Mouse (Mus musculus): ENCODE data around the gene Mdp1.

The Mdp1 gene

DNA sequence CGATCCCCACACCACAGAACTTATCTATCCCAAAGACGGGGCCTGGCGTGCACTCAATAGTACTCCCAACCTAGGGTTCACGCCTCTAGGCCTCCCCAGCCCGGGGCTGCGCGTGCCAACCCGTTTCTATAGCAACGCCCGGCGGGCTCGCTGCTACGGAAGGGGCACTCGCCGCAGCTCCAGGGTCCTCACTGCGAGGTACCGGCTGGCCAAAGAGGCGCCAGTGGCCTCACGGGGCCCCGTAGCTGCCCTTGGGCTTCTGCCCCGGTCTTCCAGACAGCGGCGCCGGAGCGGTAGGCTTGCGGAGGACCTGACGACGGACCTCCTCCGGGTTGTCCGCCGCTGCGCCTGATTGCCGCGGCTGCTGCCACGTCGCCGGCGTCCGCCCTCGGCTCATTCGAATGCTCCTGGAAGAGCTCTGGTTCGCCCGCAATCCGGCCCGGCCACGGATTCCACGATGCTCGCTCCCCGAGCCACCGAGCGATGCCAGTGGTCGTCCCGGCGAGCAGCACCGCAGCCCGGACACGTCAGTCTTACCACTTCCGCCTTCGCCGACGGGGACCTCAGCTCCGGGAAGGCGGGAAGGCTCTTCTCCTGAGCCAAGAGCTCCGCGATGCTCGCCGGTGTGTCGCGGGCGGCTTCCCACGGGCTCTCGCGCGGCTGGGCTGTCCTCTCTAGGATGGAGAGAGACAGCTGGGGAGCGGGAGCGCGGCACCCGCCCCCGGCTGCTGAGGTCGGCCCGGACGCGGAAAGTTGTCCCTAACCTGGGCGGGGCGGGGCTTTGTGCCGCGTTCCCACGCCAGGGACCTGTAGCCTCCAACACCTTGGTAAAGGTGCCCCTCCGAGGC is 17.0 kb downstream of the Mdp1 start, which contains the start of gene Tm9sf1:
TSS of gene Tm9sf1 (minus strand) at position 747 of the 848 bp plus-strand sequence.
- DNase-seq (ENCODE audit: low spot score in 2 of 2) = peak; percentile 79 to 81

DNA sequence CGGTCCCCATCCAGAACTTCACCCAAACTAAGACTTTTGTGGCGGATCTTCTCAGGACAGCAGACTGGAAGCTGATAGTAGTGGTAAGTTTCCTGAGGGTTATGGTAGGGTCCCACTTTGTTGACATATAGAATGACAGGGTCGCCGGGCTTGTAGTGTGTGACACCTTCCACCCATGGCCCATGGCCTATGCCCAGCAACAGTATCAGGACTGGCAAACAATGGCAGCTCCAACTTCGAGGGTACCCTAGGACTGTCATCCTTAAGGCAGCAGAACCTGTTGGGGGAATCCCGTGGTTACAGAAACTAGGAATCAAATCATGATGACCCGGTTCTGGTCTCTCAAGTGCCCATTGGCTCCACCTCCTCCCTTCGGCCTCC is 17.6 kb downstream of the Mdp1 start:
- no peak for DNase-seq (ENCODE audit: low spot score in 2 of 2)

DNA sequence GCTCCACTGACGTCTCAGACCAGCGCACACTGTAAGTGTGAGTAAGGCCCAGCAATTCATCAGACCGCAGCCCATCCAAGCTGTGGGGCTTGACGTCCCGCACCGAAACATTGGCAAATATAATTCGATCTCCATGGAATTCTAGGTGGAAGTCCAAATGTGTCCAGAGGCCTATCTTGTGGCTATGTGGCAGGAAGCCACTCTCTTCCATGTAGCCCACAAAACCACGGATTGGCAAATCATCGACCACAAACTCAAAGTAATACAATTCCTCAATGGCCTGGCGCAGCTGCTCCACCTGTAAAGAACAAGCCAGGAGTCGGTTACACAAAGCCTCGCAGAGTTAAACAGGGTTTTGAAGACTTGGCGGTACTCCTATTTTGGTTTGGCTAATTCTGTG is 19.0 kb downstream of the Mdp1 start:
- no peak for DNase-seq (ENCODE audit: low spot score in 2 of 2)

DNA sequence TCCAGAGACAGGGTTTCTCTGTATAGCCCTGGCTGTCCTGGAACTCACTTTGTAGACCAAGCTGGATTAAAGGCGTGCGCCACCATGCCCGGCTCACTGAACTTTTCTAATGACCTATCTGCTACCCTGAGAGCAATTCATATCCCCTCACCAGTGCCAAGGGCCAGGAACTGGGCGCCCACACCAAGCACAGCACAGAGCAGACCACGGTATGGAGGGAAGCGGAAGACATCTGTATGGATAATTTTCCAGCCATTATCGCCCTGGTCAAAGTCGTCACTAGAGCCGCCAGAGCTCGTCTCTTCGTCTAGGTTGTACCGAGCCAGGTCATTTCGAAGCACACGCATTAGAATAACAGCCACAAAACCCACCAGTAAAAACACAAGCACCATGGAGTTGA is 19.5 kb downstream of the Mdp1 start:
- no peak for DNase-seq (ENCODE audit: low spot score in 2 of 2)

DNA sequence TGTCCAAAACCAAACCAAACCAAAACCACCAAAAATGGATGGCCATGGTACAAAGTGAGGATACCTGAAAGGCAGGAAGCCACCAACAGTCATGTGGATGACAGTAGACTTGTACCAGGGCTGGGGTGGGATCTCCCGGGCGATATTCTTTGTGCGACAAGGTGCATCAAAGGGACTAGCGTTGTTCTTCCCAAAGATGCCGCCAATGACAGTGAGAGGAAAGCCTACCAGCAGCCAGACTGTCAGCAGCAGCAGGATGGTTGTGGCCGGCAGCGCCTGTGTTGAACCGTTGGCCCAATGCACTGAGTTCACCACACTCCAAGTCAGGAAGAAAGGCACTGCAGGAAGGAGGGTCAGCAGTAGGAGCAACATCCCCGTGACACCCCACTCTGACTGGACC is 22.5 kb downstream of the Mdp1 start, which contains the start of gene Gm49378:
TSS of gene Gm49378 (minus strand) at position 101 of the 400 bp plus-strand sequence.
- no peak for DNase-seq (ENCODE audit: low spot score in 2 of 2)

DNA sequence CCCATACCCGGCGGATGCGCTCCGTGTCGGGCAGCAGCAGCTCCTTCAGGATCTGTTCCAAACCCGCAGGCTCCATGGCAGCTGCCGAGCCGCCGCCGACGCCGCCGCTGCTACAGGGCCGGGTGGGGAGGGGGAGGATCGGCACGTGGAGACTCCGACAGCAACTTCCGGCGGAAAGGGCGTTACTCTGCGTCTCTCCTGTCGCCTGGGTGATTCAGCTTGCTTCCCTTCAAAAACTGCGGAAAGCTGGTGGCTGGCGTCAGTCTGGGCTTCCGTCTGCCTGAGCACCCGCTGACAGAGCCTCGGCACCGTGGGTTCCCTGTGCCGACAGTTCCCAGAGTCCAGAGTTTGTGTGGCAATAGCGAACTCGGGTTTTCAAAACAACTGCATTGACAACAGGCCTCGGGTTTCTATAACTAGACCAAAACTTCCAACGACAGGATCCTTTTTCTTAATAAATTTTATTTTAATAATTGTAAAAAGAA is 24.7 kb downstream of the Mdp1 start, which contains the start of gene Ipo4:
TSS of gene Ipo4 (minus strand) at position 435 of the 485 bp plus-strand sequence.
- peak; percentile 64 to 79 for DNase-seq (ENCODE audit: low spot score in 2 of 2)

DNA sequence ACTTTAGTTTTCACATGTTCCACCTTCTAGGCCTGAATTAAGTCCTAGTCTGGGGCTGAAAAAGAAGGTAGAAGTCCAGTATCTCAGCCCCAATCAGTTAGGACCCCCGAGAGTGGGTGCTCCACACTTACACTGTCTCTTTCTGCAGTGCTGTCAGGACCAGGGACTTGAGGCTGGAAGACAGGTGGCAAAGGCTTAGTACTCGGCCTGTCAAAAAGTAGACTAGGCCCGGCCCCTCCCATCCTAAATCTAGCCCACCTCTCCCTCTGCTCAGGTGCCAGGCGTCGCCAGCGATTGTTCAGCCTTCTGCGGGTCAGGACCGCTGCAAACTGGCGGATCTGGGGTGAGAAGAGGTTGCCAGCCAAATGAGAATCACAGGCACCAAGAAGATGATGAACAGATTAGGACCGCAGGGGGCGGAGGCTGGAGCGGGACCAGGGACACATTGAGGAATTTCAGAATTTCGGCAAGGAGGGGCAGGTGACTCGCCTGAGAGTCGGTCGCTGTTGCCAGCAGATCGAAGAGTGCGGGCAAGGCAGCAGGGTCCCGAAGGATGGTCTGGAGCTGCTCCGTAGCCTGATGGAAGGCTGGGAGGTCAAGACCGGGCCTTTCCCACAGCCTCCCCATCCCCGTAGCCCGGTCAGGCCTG is 25.3 kb downstream of the Mdp1 start:
- DNase-seq (ENCODE audit: low spot score in 2 of 2) = no peak

DNA sequence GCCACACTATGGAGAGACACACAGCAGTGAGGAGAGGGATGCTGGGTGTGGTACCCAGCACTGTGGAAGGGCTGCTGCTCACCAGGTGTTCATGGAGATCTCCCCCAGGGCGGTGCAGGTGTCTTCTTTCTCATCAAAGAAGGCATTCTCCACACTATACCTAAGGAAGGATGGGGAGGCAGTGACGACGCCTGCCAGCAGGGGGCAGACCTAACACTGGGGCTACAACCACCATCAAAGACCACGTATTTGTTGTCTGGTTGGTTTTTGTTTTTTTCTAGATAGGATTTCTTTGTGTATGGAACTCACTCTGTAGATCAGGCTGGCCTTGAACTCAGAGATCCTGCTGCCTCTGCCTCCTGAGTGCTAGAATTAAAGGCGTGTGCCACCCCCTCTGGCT is 31.0 kb downstream of the Mdp1 start:
- peak; percentile 25 to 41 for DNase-seq (ENCODE audit: low spot score in 2 of 2)

DNA sequence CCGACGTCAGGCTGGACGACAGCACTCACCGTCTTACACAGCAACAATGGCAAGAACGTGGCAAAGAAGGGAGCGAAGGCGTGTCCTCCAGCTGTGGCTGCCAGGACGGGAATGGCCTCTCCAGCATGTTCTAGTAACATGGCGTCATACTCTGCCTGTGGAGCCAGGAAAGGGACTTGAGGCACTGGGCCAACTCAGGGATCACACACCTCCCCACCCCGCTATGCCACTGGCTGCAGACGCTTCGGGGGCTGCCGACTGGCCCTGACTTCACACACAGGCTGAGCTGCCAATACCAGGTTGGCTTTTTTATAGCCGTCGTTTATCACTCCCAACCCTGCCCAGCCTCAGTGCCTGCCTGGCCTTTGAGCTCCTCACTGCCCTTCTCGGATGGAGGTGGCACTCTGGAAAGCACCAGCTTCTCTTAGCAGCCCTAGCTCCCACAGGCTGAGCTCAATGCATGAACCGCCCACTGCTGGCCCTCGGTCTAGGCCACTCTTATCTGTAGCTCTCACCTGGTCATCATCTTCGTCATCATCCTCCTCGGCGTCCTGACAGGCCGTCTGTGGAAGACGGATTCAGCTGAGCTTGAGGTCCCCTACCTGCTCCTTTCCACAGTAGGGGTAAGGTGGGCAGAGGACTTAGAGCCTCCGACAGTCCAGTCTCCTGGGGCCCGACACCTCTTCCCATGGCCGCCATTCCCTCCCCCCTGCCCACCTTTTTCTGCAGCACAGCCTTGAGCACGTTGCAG is 32.1 kb downstream of the Mdp1 start:
- DNase-seq (ENCODE audit: low spot score in 2 of 2) = no peak

DNA sequence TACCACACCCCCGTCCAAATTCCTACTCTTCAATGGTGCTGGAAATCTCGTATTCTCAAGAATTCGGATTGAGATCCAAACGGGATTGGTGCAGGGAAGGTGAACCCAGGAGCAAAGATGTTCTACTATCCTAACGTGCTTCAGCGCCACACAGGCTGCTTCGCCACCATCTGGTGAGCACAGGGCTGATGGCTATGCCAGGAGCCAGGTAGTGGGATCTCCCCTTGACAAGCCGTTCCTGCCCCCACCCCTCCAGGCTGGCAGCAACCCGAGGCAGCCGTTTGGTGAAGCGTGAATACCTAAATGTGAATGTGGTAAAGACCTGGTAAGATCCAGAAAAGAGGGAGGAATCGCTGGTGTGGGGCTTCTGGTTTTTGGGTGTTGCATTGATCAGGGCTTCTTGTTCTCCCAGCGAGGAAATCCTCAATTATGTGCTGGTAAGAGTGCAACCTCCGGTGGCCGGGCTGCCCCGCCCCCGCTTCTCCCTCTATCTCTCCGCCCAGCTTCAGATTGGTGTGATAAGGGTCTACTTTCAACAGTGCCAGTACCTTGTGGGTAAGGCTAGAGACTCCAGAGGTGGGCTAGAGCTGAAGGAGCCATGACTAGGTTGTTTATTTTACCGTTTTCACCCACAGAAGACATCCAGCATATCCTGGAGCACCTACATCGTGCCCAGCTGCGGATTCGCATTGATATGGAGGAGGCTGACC is 41.7 kb downstream of the Mdp1 start:
- DNase-seq (ENCODE audit: low spot score in 2 of 2) = no peak

DNA sequence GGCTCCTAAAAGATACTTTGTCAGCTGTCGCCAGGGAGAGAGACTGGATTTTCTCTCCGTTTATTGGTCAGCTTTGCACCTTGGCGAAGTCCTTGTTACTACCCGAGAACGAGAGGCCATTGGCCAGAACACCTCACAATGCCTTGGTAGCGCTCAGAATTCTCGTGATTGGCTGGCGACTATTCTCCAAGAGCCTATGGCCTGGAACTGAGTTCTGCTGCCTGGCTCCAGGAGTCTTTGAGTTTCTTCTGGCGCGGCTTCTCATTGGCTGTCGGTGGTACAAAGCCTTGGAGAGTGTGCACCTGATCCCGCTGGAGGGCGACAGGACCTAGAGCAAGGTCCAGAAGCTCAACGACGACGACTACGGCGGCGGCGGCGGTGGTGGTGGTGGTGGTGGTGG is 42.5 kb downstream of the Mdp1 start, which contains the start of gene Rec8:
TSS of gene Rec8 (plus strand) at position 216 of the 400 bp plus-strand sequence.
- DNase-seq (ENCODE audit: low spot score in 2 of 2) = no peak

DNA sequence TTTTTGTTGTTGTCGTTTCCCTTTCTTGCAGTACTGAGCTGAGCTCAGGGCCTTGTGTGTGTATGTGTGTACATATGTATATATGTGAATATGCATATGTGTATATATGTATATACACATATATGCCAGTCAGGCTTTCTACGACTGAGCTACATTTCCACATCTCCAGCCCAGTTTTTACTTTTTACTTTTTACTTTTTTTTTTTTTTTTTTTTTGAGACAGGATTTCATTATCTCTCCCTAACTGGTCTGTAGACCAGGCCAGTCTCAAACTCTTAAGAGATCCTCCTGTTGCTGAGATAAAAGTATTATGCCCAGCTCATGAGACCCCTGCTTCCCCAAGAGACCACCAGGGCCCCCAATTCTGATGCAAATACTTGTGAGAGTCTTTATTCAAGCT is 43.5 kb downstream of the Mdp1 start:
- DNase-seq (ENCODE audit: low spot score in 2 of 2) = no peak

DNA sequence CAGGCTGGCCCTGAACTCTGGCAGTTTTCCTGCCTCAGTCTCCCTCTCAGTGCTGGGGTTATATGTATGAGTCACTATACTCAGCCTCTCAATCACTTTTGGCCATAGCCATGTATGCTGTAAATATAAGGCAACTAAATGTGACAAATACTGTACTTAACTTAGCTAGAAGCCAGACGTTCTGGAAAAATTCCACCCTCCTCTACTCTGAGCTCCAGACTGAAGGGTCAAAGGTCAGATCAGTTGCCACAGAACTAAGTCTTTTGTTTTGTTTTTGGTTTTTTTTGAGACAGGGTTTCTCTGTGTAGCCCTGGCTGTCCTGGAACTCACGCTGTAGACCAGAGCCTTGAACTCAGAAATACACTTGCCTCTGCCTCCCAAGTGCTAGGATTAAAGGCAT is 44.4 kb downstream of the Mdp1 start:
- no peak for DNase-seq (ENCODE audit: low spot score in 2 of 2)

DNA sequence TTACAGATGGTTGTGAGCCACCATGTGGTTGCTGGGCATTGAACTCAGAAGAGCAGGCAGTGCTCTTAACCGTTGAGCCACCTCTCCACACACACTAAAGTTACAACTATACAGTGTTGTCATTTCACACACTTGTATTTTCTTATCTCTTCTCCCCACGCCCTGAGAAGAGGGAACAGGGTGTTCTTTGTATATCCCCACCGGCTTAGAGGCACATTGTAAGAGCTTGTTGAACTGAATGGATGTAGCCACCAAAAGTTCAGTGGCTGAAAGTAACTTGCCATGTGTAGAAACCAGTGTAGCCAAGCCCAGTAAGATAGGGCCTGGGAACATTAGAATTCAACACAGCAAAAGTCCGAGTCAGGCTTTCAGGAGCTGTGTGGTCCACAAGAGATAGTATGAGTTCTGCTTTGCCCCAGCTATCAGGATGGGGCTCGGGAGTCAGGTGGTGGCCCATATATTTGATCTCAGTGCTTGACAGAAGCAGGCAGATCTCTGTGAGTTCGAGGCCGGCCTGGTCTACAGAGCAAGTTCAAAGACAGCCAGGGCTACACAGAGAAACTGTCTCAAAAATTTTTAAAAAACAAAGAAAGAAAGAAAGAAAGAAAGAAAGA is 45.6 kb downstream of the Mdp1 start:
- no peak for DNase-seq (ENCODE audit: low spot score in 2 of 2)

DNA sequence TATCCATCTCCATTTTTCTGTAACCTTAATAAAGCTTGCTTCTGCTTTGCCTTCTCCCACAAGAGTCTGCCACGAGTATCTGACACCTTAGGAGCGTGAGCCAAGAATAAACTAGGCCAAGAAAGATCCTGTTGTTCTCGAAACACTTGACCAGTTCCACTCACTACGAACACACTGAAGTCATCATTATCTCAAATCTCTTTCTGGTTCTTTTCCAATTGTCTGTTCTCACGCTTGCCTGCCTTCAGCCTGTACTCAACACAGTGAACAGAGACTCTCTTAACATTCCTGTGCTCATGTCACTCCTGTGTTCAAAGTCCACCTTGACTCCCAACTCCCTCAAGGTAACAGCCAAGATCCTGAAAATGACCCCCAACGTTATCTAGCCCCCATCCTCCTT is 47.0 kb downstream of the Mdp1 start:
- DNase-seq (ENCODE audit: low spot score in 2 of 2) = no peak

DNA sequence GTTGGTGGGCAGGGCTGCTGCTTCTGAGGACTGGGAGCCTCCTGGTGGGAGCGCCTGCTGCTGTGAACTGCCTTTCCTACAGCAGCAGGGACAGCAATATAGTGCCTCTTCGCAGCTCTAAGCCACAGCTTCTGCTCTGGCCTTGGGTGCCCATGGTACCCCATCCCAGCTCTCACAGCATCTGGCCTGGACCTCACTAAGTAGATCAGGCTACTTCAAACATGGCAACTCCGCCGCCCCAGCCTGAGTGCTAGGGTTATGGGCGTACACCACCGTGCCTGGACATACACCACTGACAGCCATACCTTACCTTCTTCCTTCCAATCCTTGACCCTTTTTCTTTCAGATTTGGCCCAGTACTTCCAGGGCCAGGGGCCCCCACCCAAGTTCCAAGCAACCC is 52.0 kb downstream of the Mdp1 start:
- DNase-seq (ENCODE audit: low spot score in 2 of 2) = no peak

Measured in frontal cortex, postnatal 25 days (tissue).